Mouse (Mus musculus) megakaryocyte, embryonic 14.5 days (primary cell): ENCODE data around the gene Prkch.

Experiments
- FLI1 ChIP-seq: IDR thresholded peaks from 2 replicates; pipeline ENCODE4 v1.6.1; 2012; ENCODE audit warnings: low read length, inconsistent platforms, mixed read lengths
- GATA1 ChIP-seq: IDR thresholded peaks from 3 replicates; pipeline ENCODE4 v1.6.1; 2012; ENCODE audit warnings: mixed read lengths, low read length, inconsistent platforms, borderline replicate concordance

DNA sequence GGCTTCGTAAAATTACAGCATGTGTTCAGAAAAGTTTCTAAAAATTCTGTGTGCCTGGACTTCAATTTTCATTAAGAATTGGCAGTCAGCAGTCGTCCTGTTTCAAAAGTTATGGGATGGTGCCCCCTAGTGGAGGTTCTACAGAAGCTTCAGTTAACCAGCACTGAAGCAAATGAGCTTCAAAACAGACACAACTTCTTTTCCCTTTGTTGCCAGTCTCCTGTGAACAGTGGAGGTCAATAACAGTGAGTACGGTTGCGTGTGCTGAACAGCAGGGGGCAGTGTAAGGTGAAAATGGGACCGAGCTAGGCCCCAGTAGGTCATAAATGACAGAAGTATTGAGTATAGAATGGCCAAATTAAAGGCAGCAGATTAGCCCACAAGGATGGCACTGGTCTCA is 30.4 kb upstream of the Prkch start:
- no peak for TF ChIP-seq GATA1
- no peak for TF ChIP-seq FLI1
